Mouse (Mus musculus): Measurements from ENCODE around the gene Mamstr. TPM values are rescaled to one million over a fixed set of nuclear protein-coding genes. Genes with fewer than 3 reads are reported as not detected.
A peak's percentile ranks its signal among the peaks of the same experiment; 100 is the strongest.

Mamstr gene
- polyA plus RNA-seq, 1 experiment from 2014 or later: 7.6 TPM

DNA sequence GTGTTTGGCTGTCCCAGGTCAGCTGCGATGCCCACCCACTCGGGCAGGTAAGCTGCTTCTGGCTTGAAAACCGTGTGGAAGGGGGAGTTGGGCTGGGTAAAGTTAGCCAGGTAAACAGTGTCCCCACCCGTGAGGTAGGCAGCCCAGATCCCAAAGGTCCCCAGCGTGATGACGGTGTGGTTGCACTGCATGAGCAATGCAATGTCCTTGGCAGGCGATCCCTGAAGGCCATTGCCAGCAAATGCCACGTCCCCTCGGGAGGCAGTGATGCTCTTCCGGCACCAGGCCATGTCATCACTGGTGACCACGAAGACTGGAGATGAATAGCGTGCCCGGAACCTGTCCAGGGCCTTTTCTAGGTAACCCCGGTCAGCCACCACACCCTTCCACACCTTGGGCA lies 38.7 kb downstream of the Mamstr start:
- Histone ChIP-seq H3K4me3 (ENCODE audit: control insufficient read depth in 1 of 2, insufficient read depth in 1 of 2, low read depth in 1 of 2, low read length in 2 of 2) (no peak overlapping the region), H3K36me3 (ENCODE audit: control insufficient read depth, insufficient read depth, low read length) (no peaks in the 10 kb centered on the region), H3K4me1 (ENCODE audit: control insufficient read depth in 2 of 2, insufficient read depth in 2 of 2, low read length in 2 of 2) (peaks cover 5 to 15% of the 10 kb centered on the region in 2 experiments), H3K27ac (replicated peaks in 1 of 2; ENCODE audit: control insufficient read depth in 1 of 2, insufficient read depth in 1 of 2, low read depth in 2 of 2, low read length in 2 of 2) (no peak overlapping the region), H3K9me3 (ENCODE audit: control insufficient read depth, low read length) (no peaks in the 10 kb centered on the region), H3K4me2 (ENCODE audit: low read length) (no peak overlapping the region), H3K27me3 (ENCODE audit: control insufficient read depth, insufficient read depth, low read length) (no peaks in the 10 kb centered on the region), H3K9ac (ENCODE audit: low read length) (no peak overlapping the region)
- WGBS: 91% methylated on average over 14 of the region's 14 CpGs
- no peak for ATAC-seq (ENCODE audit: insufficient number of reproducible peaks, insufficient read depth, low FRiP score, low read depth)

DNA sequence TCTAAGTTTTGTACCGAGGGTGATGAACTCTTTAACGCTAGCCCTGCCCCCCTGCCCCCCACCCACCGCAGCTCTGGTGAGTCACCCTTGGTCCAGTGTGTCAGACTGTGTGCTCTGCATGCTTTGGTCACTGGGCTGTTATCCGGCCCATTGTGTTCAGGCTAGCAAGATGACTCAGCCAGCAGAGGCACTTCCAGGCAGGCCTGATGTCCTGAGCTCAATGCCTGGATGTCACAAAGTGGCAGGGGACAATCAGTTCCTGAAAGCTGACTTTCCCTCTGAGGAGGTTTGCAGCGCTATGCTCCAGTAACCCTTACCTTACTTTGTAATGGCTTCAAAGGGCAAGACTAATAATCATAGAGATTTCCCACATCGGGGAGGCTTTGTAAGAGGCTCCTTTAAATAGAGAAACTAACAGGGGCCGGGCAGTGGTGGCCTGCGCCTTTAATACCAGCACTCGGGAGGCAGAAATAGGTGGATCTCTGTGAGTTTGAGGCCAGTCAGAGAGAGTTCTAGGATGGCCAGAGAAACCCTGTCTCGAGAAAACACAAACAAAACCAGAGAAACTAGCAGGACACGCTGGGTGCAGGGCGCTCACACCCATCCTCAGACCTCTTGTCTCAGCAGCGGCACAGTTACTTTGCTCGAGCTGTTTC lies 40.3 kb downstream of the Mamstr start:
- Histone ChIP-seq H3K27ac (replicated peaks in 1 of 2; ENCODE audit: control insufficient read depth in 1 of 2, insufficient read depth in 1 of 2, low read depth in 2 of 2, low read length in 2 of 2) (peak overlapping the region; percentile 58 to 70), H3K9me3 (ENCODE audit: control insufficient read depth, low read length) (no peaks in the 10 kb centered on the region), H3K27me3 (ENCODE audit: control insufficient read depth, insufficient read depth, low read length) (no peaks in the 10 kb centered on the region), H3K9ac (ENCODE audit: low read length) (no peak overlapping the region; the same call in 1 of the 2 replicates), H3K4me1 (ENCODE audit: control insufficient read depth in 2 of 2, insufficient read depth in 2 of 2, low read length in 2 of 2) (peaks cover 5 to 15% of the 10 kb centered on the region in 2 experiments), H3K36me3 (ENCODE audit: control insufficient read depth, insufficient read depth, low read length) (no peaks in the 10 kb centered on the region), H3K4me2 (ENCODE audit: low read length) (no peak overlapping the region), H3K4me3 (ENCODE audit: control insufficient read depth in 1 of 2, insufficient read depth in 1 of 2, low read depth in 1 of 2, low read length in 2 of 2) (no peak overlapping the region)
- ATAC-seq (ENCODE audit: insufficient number of reproducible peaks, insufficient read depth, low FRiP score, low read depth): no peak; the same call in 1 of the 2 replicates
- WGBS: 59% methylated on average over 14 of the region's 14 CpGs

DNA sequence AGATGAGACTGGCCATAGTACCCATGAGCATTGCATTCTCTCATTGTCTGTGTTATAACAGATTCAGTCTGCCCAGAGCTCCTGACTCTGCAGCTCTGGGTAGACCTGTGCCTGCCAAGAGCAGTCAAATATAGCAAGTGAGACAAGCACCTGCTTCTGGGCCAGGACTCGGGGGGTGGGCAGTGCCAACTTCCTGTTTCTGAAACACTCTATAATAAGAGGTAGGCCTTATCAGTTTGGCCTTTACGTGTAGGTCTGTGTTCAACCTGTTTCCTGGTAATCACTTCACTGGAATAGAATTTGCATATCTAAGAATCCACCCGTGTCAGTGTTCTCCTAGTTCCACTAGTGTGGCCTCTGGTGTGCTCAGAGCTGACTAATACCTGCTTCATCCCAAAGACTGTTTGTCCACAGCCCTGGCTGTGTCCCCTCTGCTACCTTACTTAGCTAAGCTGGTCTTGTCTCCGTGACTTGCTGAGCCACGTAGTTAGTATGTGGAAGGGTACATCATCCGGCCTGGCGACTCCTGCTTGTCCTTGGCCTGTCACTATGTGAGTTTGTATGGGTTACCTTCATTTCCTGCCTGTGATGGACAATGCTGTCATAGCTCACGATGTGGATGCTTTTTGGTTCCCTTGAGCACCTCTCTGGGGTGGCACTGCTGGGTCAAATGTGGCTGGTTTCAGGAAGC lies 41.4 kb downstream of the Mamstr start:
- WGBS: 62% methylated on average over 8 of the region's 8 CpGs
- Histone ChIP-seq H3K4me2 (ENCODE audit: low read length) (no peak overlapping the region), H3K36me3 (ENCODE audit: control insufficient read depth, insufficient read depth, low read length) (no peaks in the 10 kb centered on the region), H3K4me3 (ENCODE audit: control insufficient read depth in 1 of 2, insufficient read depth in 1 of 2, low read depth in 1 of 2, low read length in 2 of 2) (no peak overlapping the region), H3K9me3 (ENCODE audit: control insufficient read depth, low read length) (no peaks in the 10 kb centered on the region), H3K4me1 (ENCODE audit: control insufficient read depth in 2 of 2, insufficient read depth in 2 of 2, low read length in 2 of 2) (peaks cover 5 to 15% of the 10 kb centered on the region in 2 experiments), H3K27me3 (ENCODE audit: control insufficient read depth, insufficient read depth, low read length) (no peaks in the 10 kb centered on the region), H3K9ac (ENCODE audit: low read length) (no peak overlapping the region), H3K27ac (replicated peaks in 1 of 2; ENCODE audit: control insufficient read depth in 1 of 2, insufficient read depth in 1 of 2, low read depth in 2 of 2, low read length in 2 of 2) (peak overlapping the region; percentile 24 to 70; a peak in 3 of 4 replicates)
- no peak for ATAC-seq (ENCODE audit: insufficient number of reproducible peaks, insufficient read depth, low FRiP score, low read depth)

DNA sequence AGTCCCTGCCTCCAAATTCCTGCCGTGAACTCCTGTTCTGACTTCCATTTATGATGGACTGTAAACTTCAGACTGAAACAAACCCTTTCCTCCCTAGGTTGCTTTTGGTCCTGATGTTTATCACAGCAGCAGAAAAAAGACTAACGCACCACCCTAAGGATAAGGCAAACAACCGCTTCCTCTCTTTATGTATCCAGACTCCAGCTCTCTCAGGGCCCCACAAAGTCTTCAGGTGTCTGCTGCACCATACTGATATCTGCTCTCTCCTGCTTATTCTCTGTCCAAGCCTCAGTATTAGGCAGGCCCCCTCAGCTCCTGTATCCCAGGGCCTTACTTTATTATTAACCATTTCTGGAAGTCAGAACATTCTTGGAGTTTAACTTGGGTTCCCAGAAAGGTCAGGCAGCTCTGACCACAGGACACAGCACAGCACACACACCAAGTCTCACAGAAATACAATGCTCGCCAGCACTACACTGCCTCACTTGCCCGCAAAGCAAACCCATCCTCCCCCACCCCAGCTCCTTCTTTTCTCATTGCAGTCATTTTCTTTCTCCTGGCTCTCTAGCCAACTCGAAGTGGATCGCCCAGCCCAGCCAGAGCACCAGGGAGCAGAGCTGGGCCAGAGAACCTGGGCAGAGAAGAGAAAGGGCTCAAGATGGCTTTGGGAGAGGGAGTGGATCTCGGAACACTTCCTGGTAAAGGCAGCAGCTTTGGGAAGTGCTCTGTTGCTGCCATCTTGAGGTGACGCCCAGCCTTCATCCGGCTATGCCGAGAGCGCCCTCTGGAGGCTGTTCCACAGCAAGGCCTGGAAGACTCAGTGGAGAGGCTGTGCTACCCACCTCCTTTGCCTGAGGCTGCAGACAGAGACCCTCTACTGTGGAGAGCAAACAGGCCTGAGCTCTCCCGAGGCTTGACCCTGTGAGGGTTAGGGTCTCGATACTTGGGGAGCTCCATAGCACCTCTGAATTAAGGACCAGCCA lies 42.7 kb downstream of the Mamstr start:
- peaks cover 5 to 15% of the 10 kb centered on the region in 2 experiments for H3K4me1 ChIP-seq (ENCODE audit: control insufficient read depth in 2 of 2, insufficient read depth in 2 of 2, low read length in 2 of 2)
- ATAC-seq (ENCODE audit: insufficient number of reproducible peaks, insufficient read depth, low FRiP score, low read depth): peak; percentile 15; the same call in 1 of the 2 replicates
- H3K4me3 ChIP-seq (ENCODE audit: control insufficient read depth in 1 of 2, insufficient read depth in 1 of 2, low read depth in 1 of 2, low read length in 2 of 2): no peak overlapping the region
- no peaks in the 10 kb centered on the region for H3K9me3 ChIP-seq (ENCODE audit: control insufficient read depth, low read length)
- no peak overlapping the region for H3K9ac ChIP-seq (ENCODE audit: low read length)
- 29% methylated on average over 14 of the region's 14 CpGs for WGBS
- H3K36me3 ChIP-seq (ENCODE audit: control insufficient read depth, insufficient read depth, low read length): no peaks in the 10 kb centered on the region
- H3K4me2 ChIP-seq (ENCODE audit: low read length): 0 out of 2 replicates have a peak overlapping the region, but pooled peaks have one; percentile 19
- H3K27ac ChIP-seq (replicated peaks in 1 of 2; ENCODE audit: control insufficient read depth in 1 of 2, insufficient read depth in 1 of 2, low read depth in 2 of 2, low read length in 2 of 2): no peak overlapping the region; a peak in 1 of 4 replicates
- H3K27me3 ChIP-seq (ENCODE audit: control insufficient read depth, insufficient read depth, low read length): no peaks in the 10 kb centered on the region

DNA sequence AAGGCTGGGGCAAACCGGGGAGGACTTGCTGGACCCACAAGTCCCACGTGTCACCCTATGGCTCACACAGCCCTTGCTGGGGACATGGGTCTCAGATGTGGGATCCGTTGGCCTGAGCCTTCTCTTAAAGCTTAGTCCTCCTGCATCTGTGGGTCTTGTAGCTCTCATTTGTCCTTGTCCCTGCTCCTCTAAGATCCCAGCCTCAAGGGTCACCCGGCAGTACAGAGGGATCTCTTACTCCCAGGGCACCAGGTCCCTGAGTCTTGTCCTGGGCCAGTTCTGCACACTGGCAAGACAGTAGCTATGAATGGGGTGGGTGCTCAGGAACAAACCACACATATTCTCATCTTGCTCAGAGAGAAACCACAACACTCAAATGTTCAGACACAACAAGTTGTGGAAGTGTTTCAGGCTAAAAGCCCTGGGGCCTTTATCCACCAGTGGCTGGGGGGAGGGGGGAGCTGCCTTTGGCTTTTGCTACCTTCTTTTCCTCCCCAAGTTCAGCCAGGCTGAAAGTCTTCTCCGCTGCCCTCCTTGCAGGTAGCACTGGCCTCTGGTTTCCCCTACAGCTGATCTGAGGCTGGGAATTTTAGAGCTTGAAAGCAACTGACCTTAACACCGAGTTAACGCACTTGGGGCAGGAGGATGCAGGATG lies 43.7 kb downstream of the Mamstr start, which contains the start of gene Ntn5:
Ntn5 (plus strand) TSS at position 627 of the 655 bp plus-strand sequence.
- Histone ChIP-seq H3K4me3 (ENCODE audit: control insufficient read depth in 1 of 2, insufficient read depth in 1 of 2, low read depth in 1 of 2, low read length in 2 of 2) (no peak within 1 kb of the TSS), H3K36me3 (ENCODE audit: control insufficient read depth, insufficient read depth, low read length) (no peaks in the 10 kb centered on the region)
- ATAC-seq (ENCODE audit: insufficient number of reproducible peaks, insufficient read depth, low FRiP score, low read depth): no peak

DNA sequence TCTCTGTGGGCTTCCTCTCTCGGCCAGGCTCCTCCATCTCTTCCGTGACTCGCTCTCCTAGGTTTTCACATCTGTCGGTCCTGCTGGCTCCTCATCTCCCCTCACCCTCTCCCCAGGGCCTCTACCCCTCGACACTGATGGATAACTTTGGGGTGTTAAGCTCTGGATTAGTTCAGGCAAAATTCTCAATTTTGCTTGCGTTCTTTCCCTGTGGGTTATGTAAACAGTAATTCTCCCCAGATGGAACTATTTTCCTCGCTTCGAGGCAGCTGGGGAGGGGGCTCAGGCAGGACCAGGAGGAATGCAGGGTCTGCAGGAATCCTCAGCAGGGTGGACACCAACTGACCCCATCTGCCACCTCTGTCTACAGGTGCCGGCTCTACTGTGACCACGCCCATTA lies 46.0 kb downstream of the Mamstr start:
- Histone ChIP-seq H3K27me3 (ENCODE audit: control insufficient read depth, insufficient read depth, low read length) (no peaks in the 10 kb centered on the region), H3K4me3 (ENCODE audit: control insufficient read depth in 1 of 2, insufficient read depth in 1 of 2, low read depth in 1 of 2, low read length in 2 of 2) (no peak overlapping the region), H3K36me3 (ENCODE audit: control insufficient read depth, insufficient read depth, low read length) (no peaks in the 10 kb centered on the region), H3K4me1 (ENCODE audit: control insufficient read depth in 2 of 2, insufficient read depth in 2 of 2, low read length in 2 of 2) (peaks cover 19 to 28% of the 10 kb centered on the region in 2 experiments), H3K9ac (ENCODE audit: low read length) (no peak overlapping the region), H3K27ac (replicated peaks in 1 of 2; ENCODE audit: control insufficient read depth in 1 of 2, insufficient read depth in 1 of 2, low read depth in 2 of 2, low read length in 2 of 2) (no peak overlapping the region), H3K4me2 (ENCODE audit: low read length) (no peak overlapping the region), H3K9me3 (ENCODE audit: control insufficient read depth, low read length) (no peaks in the 10 kb centered on the region)
- 67% methylated on average over 10 of the region's 10 CpGs for WGBS
- ATAC-seq (ENCODE audit: insufficient number of reproducible peaks, insufficient read depth, low FRiP score, low read depth): no peak

More for the DNA sequence above, 43.7 kb downstream of the Mamstr start, which contains the start of gene Ntn5:
- 73% methylated on average over 7 of the region's 7 CpGs for WGBS
- Histone ChIP-seq H3K4me1 (ENCODE audit: control insufficient read depth in 2 of 2, insufficient read depth in 2 of 2, low read length in 2 of 2) (peaks cover 5 to 15% of the 10 kb centered on the region in 2 experiments), H3K4me2 (ENCODE audit: low read length) (no peak within 1 kb of the TSS), H3K9ac (ENCODE audit: low read length) (no peak within 1 kb of the TSS), H3K9me3 (ENCODE audit: control insufficient read depth, low read length) (no peaks in the 10 kb centered on the region), H3K27ac (replicated peaks in 1 of 2; ENCODE audit: control insufficient read depth in 1 of 2, insufficient read depth in 1 of 2, low read depth in 2 of 2, low read length in 2 of 2) (no peak within 1 kb of the TSS), H3K27me3 (ENCODE audit: control insufficient read depth, insufficient read depth, low read length) (no peaks in the 10 kb centered on the region)

DNA sequence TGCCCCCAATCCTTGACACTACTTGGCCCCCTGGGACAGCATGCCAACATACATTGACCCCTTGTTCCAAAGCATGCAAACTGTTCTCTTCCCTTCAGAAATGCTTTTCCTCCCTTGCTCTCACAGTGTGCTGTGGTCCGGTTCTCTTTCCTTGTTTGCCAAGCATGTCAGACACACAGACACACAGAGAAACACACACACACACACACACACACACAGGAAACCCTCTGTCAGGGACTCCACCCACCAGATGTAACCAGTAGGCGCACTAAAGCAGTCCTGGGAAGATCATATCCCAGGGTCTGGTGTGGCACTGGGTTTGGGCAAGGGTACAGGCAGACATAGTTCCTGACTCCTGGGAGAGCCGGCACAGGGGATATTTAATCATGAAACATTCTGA lies 47.1 kb downstream of the Mamstr start:
- no peaks in the 10 kb centered on the region for H3K9me3 ChIP-seq (ENCODE audit: control insufficient read depth, low read length)
- no peak overlapping the region for H3K27ac ChIP-seq (replicated peaks in 1 of 2; ENCODE audit: control insufficient read depth in 1 of 2, insufficient read depth in 1 of 2, low read depth in 2 of 2, low read length in 2 of 2)
- peaks cover 19 to 20% of the 10 kb centered on the region in 2 experiments for H3K4me1 ChIP-seq (ENCODE audit: control insufficient read depth in 2 of 2, insufficient read depth in 2 of 2, low read length in 2 of 2)
- no peaks in the 10 kb centered on the region for H3K27me3 ChIP-seq (ENCODE audit: control insufficient read depth, insufficient read depth, low read length)
- 71% methylated on average over 3 of the region's 3 CpGs for WGBS
- ATAC-seq (ENCODE audit: insufficient number of reproducible peaks, insufficient read depth, low FRiP score, low read depth): no peak
- no peaks in the 10 kb centered on the region for H3K36me3 ChIP-seq (ENCODE audit: control insufficient read depth, insufficient read depth, low read length)
- H3K4me3 ChIP-seq (ENCODE audit: control insufficient read depth in 1 of 2, insufficient read depth in 1 of 2, low read depth in 1 of 2, low read length in 2 of 2): no peak overlapping the region
- H3K4me2 ChIP-seq (ENCODE audit: low read length): no peak overlapping the region
- no peak overlapping the region for H3K9ac ChIP-seq (ENCODE audit: low read length)

Data from heart, embryonic 14.5 days (tissue).